Mouse (Mus musculus) natural killer cell, adult 2 months (primary cell): ENCODE measurements around the gene Dhx8.

Source experiments
- DNase-seq, 2 experiments: peaks; one replicate each; pipeline ENCODE4 v3.0.0; 2022; ENCODE audit warnings: low spot score in 2 of 2

The Dhx8 gene

GRCm38 (mm10) chr11:101733596-101733995, 877 bp downstream of the Dhx8 start:
- DNase-seq = no peak

GRCm38 (mm10) chr11:101756616-101757015, 23.9 kb downstream of the Dhx8 start:
- DNase-seq = no peak

- DNase-seq = no peak
Observed at GRCm38 (mm10) chr11:101757366-101757765, 24.6 kb downstream of the Dhx8 start.

GRCm38 (mm10) chr11:101758431-101758830, 25.7 kb downstream of the Dhx8 start:
- DNase-seq = no peak

- no peak for DNase-seq
Observed at GRCm38 (mm10) chr11:101759530-101759929, 26.8 kb downstream of the Dhx8 start.

GRCm38 (mm10) chr11:101763723-101764122, 31.0 kb downstream of the Dhx8 start:
- no peak for DNase-seq

GRCm38 (mm10) chr11:101764546-101764945, 31.8 kb downstream of the Dhx8 start:
- DNase-seq = no peak

GRCm38 (mm10) chr11:101767326-101767725, 34.6 kb downstream of the Dhx8 start:
- no peak for DNase-seq

GRCm38 (mm10) chr11:101768721-101769120, 36.0 kb downstream of the Dhx8 start:
- no peak for DNase-seq

- no peak for DNase-seq
Observed at GRCm38 (mm10) chr11:101770266-101770665, 37.5 kb downstream of the Dhx8 start.

GRCm38 (mm10) chr11:101772027-101772426, 39.3 kb downstream of the Dhx8 start:
- DNase-seq = no peak

GRCm38 (mm10) chr11:101772449-101772848, 39.7 kb downstream of the Dhx8 start:
- DNase-seq = no peak

GRCm38 (mm10) chr11:101776846-101777245, 44.1 kb downstream of the Dhx8 start:
- DNase-seq = no peak

GRCm38 (mm10) chr11:101783135-101783534, 50.4 kb downstream of the Dhx8 start:
- no peak for DNase-seq

GRCm38 (mm10) chr11:101783584-101783983, 50.9 kb downstream of the Dhx8 start:
- DNase-seq = no peak

GRCm38 (mm10) chr11:101784072-101784471, 51.4 kb downstream of the Dhx8 start:
- DNase-seq = no peak

GRCm38 (mm10) chr11:101784488-101785142, 51.9 kb downstream of the Dhx8 start:
- no peak for DNase-seq

- DNase-seq = peak; percentile 66 to 82
Observed at GRCm38 (mm10) chr11:101785143-101785851, 52.6 kb downstream of the Dhx8 start, which contains the start of gene Etv4. TSS of gene Etv4 (minus strand) at chr11:101785371.

- no peak for DNase-seq
Observed at GRCm38 (mm10) chr11:101785852-101786205, 53.1 kb downstream of the Dhx8 start.

- DNase-seq = no peak
Observed at GRCm38 (mm10) chr11:101786651-101787050, 53.9 kb downstream of the Dhx8 start.

GRCm38 (mm10) chr11:101787432-101787831, 54.7 kb downstream of the Dhx8 start:
- DNase-seq = no peak

- DNase-seq = no peak
Observed at GRCm38 (mm10) chr11:101790811-101791526, 58.2 kb downstream of the Dhx8 start.

GRCm38 (mm10) chr11:101797355-101797754, 64.6 kb downstream of the Dhx8 start:
- DNase-seq = no peak
